Mouse (Mus musculus): ENCODE results near the gene Adgrf3.
A peak's percentile ranks its signal among the peaks of the same experiment; 100 is the strongest.

Adgrf3 gene

DNA sequence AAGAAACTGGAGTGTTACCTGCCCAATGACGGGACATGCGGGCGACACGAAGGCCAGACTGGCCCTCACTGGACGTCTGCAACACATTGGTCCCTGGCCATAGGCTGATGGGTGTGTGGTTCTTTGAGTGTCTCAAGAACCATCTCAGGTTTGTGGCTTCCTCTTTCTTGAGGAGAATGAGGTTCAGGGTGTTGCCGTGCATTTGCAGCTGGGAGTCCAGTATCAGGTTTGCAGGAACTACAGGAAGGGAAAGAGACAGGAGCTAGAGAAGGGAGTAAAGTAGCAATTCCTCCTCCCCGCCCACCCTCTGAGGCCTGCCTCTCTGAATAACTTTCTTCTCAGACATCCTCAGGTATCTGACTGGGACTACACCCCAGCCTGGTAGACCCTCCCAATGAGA is 3.3 kb downstream of the Adgrf3 start:
- DNase-seq (ENCODE audit: low read depth, low spot score) = no peak

DNA sequence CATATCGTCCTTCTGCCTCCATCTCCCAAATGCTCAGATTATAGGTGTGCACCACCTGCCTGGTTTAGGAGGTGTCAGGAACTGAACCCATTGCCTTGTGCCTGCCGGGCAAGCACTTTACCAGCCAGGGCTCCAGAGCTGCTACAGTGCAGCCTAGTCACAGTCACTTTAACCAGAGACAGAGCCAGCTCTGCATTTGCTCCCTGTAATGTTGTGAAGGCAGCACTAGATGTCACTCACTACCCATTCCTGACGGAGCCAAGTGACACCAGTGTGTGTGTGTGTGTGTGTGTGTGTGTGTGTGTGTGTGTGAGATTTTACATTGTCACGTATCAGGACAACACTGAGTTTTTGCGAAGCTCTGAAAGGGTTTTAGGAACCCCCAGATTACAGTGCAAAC is 4.0 kb downstream of the Adgrf3 start:
- DNase-seq (ENCODE audit: low read depth, low spot score) = no peak

DNA sequence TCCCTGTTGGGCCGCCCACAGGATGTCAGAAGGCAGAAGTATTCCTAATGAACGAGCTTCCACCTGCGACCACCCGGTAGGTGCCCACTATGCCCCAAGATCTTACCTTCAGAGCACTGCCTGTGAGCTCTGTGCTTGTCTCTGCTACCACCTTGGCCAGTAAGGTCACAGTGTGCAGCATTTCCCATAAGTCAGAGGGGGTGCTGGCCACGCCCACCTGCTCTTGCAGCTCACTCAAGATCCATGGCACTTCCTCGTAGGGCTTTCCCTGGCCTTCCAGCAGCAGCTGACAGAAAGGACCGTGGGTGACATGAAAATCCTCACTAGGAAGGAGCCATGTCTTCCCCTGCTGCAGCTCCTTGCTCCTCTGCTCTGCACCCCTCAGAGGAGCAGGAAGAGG is 7.3 kb downstream of the Adgrf3 start:
- no peak for DNase-seq (ENCODE audit: low read depth, low spot score)

DNA sequence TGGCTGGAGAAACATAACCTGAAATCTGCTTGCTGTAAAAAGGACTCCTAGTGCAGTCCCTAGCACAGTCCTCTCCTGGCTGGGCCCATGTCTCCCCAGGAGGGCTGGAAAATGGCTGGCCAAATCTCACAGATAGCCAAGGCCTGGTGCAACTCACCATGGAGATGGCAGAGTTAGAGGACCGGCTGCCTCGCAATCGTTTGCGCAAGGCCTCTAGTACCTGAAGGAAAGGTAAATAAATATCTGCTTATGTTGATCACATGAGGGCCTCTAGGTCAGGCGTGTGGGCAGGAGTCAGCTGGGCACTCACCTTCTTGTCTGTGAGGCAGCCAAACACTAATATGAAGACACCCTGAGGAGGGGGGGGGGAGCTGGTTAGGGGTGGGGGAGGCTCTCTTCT is 10.2 kb downstream of the Adgrf3 start:
- no peak for DNase-seq (ENCODE audit: low read depth, low spot score)

DNA sequence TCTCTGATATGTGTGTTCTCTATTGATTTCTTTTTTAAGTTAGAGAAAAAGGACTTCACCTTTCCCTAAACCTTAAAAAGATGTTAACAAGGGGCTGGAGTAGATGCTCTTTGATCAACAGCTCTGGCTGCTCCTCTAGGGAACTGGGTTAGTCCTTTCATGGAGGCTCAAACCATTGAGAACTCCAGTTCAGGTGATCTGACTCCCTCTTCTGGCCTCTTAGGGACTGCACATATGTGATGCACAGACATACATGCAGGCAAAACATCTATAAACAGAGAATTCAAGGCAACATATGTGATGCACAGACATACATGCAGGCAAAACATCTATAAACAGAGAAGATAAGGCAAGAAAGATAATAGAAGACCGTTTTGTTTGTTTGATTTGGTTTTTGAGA is 13.1 kb downstream of the Adgrf3 start:
- DNase-seq (ENCODE audit: low read depth, low spot score) = no peak

DNA sequence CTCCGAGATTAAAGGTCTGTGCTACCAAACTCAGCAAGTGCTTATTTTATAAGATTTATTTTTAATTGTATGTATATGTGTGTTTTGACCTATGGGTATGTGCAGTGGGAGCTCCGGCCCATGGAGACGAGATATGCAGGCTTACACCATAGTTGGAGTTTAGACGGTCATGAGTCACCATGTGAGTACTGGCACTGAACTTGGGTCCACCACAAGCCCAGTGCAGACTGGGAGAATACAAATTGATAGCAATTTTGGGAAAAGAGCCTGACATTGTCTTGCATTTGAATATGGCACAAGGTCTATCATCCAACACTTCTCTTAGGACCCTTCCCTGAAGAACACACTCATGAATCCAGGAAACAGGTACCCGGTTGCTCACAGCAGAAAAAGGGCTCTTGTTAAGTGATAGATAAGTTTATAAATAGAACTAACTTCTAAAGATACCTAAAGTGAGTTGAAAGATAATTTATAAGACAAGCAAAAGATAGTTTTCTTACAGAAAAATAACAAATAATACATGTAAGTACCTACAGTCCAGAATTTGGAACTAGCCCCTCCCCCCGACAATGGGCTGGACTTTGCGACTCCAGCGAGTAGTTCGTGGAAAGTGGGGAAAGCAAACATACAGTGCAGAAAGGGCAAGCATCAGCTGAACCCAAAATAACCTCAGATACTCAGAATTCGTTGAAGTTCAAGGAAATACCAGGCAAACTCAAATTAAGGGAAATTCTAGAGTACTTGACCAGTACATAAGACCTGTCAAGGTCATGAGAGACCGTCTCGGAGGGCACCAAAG is 17.6 kb downstream of the Adgrf3 start:
- DNase-seq (ENCODE audit: low read depth, low spot score) = no peak

DNA sequence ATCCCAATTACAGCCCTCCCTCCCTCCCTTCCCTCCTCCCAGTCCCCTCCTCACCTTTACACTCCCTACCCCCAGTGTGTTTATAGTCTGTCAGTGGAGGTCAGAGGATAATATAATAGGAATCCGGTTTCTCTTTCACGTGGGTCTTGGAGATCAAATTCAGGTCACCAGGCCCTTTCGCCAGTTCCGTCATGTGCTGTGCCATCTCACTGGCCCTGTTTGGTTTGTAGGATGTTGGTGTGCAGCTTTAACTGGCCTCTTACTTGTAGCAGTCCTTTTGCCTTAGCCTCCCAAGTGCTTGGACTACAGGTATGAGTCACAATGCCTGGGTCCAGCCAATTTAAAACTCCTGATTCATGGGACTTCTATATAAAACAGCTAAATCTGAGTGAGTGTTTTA is 29.7 kb downstream of the Adgrf3 start:
- no peak for DNase-seq (ENCODE audit: low read depth, low spot score)

DNA sequence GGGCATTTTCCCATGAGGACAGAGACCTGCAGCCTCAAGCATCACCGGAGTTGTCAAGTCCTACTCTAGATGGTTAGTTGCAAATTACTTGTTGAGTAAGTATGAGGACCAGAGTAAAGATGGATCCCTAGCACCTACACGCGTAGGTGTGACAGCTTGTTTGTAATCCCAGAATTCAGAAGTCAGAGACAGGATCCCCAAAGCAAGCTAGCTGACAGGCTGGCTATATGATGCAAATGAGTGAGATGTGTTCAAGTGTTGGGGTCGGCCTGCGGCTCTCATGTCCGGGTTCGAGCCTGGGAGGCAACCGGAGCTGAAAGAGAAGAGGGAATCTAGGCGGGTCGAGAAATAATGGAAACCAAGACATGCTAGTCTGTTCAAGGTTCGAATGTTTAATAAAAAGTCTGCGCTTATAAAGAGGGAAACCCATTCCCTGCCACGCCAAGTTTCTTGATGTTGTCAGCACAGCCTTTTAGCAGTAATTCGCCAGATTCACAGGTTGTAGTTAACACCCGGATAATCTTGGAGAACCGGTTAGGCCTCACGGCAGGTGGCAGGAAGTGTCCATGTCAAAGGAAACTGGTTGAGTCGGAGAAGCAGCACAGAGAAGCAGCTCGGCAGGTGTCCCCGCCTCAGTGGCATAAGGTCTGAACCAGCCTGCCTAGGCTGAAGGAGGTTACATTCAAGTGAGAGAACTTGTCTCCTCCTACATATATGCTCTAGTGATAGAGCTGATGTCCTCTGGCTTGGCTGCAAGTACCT is 32.4 kb downstream of the Adgrf3 start:
- no peak for DNase-seq (ENCODE audit: low read depth, low spot score)

DNA sequence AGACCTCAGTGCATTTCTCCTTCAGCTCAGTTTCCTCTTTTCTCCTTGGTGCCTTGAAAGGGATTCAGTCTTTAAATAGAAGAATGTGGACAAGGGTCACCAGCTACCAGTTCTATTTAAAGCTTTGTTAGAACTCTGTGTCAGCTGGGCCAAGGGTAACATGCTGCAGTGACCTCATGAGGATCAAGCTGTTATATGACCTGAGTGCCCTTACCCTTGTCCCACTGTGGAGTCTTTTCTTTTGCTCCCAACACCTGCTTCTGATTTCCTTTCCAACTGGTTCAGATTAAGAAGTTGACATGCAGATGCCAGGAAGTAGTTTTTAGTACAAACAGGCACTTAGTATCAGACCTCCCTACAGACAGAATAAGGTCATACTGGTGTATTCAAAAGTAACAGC is 33.4 kb downstream of the Adgrf3 start:
- DNase-seq (ENCODE audit: low read depth, low spot score) = peak; percentile 45

DNA sequence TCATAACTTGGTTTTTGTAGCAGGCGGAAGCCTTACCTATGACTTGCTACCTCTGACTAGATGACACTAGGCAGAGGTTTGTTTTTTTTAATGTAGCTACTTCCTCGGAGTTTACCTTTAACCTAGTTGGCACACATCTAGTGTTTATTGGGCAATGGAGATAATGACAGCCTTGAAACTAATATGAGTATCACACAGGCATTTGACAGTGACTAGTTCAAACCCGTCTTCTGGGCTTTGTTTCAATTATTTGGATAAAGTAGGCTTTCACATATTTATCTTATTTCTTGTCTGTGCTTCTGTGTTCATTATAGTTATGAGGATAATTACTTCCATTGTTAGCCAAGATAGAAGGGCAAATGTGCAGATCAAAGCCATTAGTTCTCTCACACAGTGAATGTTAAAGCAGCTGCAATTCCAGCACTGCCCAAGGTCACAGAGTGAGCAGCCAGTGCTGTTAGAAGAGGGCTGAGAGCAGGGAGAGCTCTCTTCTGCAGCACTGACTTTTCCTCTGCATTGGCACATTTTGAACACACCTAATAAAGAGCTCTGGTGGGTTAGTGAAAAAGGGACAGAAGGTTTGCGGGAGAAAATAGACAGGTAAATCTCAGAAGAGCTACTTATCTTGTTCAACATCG is 35.1 kb downstream of the Adgrf3 start:
- peak; percentile 34 for DNase-seq (ENCODE audit: low read depth, low spot score)

DNA sequence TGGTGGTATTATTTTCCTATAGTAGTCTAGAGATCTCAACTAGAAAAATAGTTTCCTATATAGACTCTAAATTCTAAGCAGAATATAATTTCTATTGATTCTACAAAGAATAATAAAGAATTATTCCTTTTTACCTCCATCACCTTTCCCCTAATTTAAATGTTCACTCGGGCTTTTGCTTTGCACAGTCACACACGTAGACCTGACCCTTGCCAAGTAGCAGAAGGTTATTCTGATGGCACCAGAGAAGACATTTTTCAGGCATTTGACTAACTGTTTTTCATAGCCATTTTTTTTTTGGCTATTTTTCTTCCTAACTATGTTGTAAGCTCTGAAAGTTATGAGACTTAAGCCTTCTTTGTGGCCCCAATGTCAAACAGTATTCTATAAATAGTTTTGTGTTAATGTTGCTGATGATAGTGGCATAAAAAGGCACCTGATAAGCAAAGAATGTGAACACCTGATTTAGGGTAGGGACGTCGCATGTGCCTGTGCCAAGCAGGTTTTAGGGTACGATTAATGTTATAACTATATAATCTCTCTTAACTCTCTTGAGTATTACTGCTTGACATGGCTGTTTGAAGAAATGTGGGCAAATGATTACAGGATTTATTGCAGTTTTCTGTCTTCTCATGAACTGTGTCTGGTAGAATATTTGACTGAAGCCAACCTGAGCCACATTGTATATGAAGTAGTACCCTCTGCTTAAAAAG is 40.1 kb downstream of the Adgrf3 start:
- DNase-seq (ENCODE audit: low read depth, low spot score) = no peak

DNA sequence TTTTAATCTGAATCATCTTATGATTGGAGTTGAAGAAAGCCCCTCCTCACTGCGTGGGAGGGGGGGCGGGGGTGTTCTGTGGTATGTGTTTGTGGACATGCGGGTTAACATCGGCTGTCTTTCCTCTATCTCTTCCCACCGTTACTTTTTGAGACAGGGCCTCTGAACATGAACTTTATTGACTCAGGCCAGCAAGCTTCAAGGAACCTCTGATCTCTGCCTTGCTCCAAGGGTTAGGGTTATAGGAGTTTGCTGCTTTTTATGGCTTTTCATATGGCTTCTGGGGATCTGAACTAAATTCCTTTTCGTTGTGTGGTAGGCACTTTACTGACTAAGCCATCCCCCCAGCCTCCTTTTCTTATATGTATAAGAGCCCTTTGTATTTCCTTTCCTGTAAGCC is 43.2 kb downstream of the Adgrf3 start:
- no peak for DNase-seq (ENCODE audit: low read depth, low spot score)

DNA sequence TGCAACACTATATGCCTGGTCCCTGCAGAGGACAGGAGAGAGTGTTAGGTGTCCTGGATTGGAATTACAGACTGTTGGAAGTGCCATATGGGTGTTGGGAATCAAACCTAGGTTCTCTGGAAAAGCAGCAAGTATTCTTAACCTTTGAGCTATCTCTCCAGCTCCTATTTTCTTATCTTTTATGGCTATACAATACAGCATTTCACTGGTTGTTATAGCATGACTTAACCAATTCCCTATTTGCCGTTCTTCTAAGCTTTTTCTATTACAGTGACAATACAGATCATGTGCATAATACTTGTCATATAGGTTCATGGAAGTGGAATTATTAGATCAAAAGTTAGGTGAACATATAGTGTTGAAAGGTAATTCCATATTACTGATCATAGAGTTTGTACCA is 43.7 kb downstream of the Adgrf3 start:
- no peak for DNase-seq (ENCODE audit: low read depth, low spot score)

DNA sequence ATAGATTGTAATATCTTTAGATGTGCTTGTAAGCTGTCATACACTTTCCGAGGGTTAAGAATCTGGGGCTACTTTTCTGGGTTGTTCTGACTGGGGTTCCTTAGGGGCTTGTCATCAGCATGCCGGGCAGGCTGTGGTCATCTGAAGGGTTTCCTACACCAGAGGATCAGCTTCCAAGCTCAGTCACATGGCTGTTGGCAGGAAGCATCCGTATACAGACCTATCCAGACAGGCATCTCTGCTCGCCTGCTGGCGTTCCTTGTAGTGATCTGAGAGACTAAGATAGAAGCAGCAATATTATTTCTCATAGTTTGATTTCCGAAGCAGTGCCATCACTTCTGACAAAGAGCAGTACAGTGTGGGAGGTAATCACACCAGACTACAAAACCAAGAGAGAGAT is 45.9 kb downstream of the Adgrf3 start:
- peak; percentile 70 for DNase-seq (ENCODE audit: low read depth, low spot score)

DNA sequence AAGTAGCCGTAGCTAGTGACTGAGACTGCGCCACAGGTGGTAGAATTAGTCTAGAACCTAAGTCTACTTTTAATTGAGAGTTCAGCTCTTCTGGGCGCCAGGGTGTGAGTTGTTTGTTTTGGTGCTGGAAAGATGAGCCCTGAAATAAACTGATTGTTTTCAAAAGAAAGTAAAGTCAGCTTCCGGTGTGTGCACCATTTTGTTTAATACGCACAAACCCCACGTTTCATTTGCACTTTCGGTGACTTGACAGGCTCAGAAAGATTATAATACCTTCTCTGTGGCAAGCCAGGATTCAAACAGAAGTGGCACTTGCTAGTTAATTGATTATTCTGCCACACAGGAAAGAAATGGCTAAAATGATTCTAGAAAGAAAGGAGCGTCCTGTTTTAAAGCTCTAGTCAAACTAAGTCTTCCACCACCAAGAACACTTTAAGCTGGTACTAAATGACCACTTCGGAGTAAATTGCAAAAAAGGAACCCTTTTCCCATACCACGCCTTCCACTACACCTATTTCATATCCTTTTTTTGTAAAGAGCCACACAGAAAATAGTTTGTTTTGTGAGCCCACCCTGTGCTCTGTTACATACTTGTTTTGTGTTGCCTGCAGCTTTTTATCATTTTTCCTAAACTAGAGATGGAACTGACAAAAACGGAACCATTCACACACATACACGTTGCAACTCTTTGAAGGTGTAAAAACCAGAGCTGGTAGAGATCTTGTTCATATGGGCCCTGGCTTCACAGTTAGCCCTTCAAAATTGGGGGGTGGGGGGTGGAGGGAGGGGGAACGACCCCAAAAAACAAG is 49.5 kb downstream of the Adgrf3 start:
- DNase-seq (ENCODE audit: low read depth, low spot score) = no peak

DNA sequence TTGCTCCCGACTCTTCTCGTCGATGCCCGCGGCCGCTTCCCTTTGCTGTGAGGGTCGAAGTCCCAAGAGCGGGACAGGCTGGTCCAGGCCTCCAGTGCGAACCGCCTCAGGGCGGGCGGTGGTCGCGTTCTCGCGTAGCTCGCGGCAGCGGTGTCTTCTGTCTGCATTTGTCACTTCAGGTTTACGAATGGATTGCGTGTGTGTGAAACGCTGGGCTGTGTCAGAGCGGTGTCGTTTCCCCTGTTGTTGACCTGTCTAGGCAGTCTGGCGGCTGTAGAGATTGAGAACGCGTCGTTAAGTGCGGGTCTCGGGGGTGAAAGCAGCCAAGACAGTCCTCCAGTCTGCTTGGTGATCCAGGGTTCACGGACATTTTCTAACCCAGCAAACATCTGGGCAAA is 50.1 kb downstream of the Adgrf3 start:
- no peak for DNase-seq (ENCODE audit: low read depth, low spot score)

DNA sequence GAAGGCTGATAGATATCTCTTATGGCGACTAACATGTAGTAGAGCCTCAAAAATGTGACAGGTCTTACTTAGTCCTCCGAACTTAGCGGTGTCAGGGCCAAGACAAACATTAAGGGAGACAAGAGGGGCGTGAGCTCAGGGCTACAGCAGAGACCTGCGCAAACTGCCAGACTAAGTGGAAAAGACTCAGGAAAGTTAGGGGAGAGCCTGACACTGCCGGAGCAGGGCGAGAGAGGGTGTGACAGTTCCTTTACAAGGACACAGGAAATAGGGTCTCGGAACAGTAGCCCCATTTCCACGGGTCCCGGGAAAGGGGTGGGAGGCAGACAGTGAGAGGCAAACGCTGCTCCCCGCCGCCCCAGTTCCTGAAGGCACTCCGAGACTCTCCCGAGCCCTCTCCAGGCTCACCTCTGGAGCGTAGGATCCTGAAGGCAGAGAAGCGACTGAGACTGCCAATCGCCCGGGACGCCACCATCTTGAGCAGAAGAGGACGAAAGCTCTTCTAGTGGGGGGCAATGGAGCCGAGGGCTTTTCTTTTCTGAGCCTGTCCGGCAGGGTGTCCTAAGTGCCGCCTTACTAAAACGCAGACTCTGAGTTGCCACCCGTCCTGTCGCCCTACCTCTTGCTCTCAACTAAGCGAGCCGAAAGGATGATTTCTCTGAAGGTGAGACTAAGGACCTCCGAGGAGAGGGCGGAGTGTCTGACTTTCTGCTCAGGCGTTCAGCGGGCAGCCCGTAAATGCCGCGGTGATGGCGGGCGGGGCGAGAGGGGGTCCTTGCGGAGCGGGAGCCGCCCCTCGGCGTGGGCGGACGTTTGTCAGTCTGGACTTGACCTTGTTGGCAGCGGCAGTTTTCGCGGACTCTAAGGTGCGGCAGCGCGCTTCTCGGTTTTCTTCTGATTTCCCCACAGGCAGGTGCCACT is 50.8 kb downstream of the Adgrf3 start, which contains the start of the genes Hadha and Hadhb:
Gene Hadha, minus strand, starts transcription at position 689 of the 921 bp plus-strand sequence.
Gene Hadhb, plus strand, starts transcription at position 775 of the 921 bp plus-strand sequence.
- peak; percentile 90 for DNase-seq (ENCODE audit: low read depth, low spot score)

DNA sequence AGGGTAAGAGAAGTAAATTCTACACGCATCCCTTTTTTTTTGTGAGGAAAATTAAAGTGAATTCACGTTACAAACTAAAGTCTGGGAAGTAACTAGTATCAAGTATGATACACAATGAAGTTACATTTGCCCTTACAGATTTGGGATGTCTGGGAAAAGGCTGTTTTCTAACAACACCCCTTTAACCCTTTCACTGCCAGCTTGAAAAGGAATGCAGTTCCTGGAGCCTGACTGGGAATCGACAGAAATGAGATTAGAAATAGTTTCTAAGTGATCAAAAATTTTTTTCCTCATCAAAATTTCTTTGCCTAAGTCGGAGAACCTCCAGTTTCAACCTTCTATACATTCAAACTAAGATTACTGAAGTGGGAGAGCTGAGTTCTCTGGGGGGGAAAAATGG is 51.5 kb downstream of the Adgrf3 start:
- no peak for DNase-seq (ENCODE audit: low read depth, low spot score)

DNA sequence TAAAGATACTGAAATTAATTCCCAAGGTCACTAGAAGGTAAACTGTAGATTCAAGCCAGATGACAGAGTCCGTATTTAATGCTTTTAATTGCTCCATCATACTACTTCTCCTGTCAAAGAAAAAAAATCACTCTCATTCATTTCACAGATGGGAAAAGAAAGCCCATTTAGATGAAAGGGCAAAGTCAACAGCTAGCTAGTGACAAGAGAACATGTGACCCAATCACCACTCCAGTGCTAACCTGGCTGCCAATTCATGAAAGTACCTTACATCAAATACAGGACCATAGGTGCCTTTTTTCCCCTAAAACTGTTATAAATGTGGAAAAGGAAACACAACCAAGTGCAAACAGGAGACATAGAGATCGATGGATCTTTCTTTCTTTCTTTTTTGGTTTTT is 52.3 kb downstream of the Adgrf3 start:
- DNase-seq (ENCODE audit: low read depth, low spot score) = no peak

DNA sequence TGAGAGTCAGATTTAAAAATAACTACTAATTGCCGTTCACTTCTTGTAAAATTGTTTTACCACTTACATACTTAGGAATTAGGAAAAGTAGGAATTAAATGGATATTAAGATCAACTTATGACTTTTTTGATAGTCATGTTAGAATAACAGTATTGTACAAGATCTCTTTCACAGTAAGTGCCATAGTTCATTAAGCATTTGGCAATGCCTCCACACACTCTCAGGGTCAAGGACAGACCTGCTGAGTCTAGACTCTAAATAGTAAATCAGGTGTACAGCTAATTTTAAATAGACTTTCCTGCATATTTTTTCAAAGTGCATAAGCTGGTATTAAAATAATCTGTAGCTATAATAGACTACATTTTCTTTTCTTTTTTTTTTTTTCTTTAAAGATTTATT is 53.1 kb downstream of the Adgrf3 start:
- DNase-seq (ENCODE audit: low read depth, low spot score) = no peak

Measured in skeletal muscle tissue, adult 2 months (tissue).